Mouse (Mus musculus) liver, embryonic 11.5 days (tissue): Measurements from ENCODE around the gene Pou6f2. TPM values are rescaled to one million over a fixed set of nuclear protein-coding genes. Genes with fewer than 3 reads are reported as not detected.

Experiments used
- ATAC-seq: fragments of 200-750 bp; cut with Nextera tagmentation; replicated peaks from 2 replicates; pipeline ENCODE4 v1.8.0; 2017; ENCODE audit warnings: moderate number of reproducible peaks, mild to moderate bottlenecking, moderate TSS enrichment, moderate library complexity; ENCODE audit not compliant: low FRiP score
- DNase-seq: peaks from one replicate; pipeline ENCODE4 v3.0.0-alpha.2; 2017; ENCODE audit warnings: low spot score
- H3K27ac ChIP-seq: fragments of 300-500 bp; sonication (generic); 2 replicates; pipeline ENCODE4 v1.5.1; 2014; ENCODE audit warnings: mild to moderate bottlenecking, low read depth, low read length, control low read depth
- H3K27me3 ChIP-seq: fragments of 300-500 bp; sonication (generic); replicated peaks from 2 replicates; pipeline ENCODE4 v1.6.1; 2014; ENCODE audit warnings: low read length, mixed read lengths; ENCODE audit not compliant: control insufficient read depth, insufficient read depth
- H3K36me3 ChIP-seq: fragments of 300-500 bp; sonication (generic); 2 replicates; pipeline ENCODE4 v1.6.1; 2014; ENCODE audit warnings: mild to moderate bottlenecking, low read length, moderate library complexity, mixed read lengths; ENCODE audit not compliant: control insufficient read depth, insufficient read depth
- H3K4me1 ChIP-seq: fragments of 300-500 bp; sonication (generic); replicated peaks from 2 replicates; pipeline ENCODE4 v1.6.1; 2014; ENCODE audit warnings: low read length, mixed read lengths; ENCODE audit not compliant: control insufficient read depth, insufficient read depth
- H3K4me2 ChIP-seq: fragments of 300-500 bp; sonication (generic); 2 replicates; pipeline ENCODE4 v1.6.1; 2014; ENCODE audit warnings: mild to moderate bottlenecking, control low read depth, moderate library complexity
- H3K4me3 ChIP-seq: fragments of 300-500 bp; sonication (generic); 2 replicates; pipeline ENCODE4 v1.5.1; 2014; ENCODE audit warnings: low read depth, low read length, control low read depth
- H3K9ac ChIP-seq: fragments of 300-500 bp; sonication (generic); 2 replicates; pipeline ENCODE4 v1.6.1; 2014; ENCODE audit warnings: low read depth, low read length, control low read depth
- H3K9me3 ChIP-seq: fragments of 300-500 bp; sonication (generic); 2 replicates; pipeline ENCODE4 v1.6.1; 2016; ENCODE audit warnings: low read length, inconsistent platforms, mixed read lengths; ENCODE audit not compliant: control insufficient read depth
- WGBS: fragments of 180-500 bp; shearing (Covaris S2); extraction: QIAGEN DNeasy Blood & Tissue Kit; methylation state at CpG from one replicate; pipeline ENCODE4 v1.1.7; 2014; 5-methylcytosine and 5-hydroxymethylcytosine counted together
- polyA plus RNA-seq: library from polyadenylated mRNA; unstranded; fragments of >200 nt; fragmentation: Nextera tagmentation; extraction: Ambion mirVana; gene quantifications from 2 replicates; pipeline ENCODE4 v1.2.1, GENCODE M21; 2014

The Pou6f2 gene
- polyA plus RNA-seq, 1 experiment from 2014 or later, result 0.08 TPM

DNA sequence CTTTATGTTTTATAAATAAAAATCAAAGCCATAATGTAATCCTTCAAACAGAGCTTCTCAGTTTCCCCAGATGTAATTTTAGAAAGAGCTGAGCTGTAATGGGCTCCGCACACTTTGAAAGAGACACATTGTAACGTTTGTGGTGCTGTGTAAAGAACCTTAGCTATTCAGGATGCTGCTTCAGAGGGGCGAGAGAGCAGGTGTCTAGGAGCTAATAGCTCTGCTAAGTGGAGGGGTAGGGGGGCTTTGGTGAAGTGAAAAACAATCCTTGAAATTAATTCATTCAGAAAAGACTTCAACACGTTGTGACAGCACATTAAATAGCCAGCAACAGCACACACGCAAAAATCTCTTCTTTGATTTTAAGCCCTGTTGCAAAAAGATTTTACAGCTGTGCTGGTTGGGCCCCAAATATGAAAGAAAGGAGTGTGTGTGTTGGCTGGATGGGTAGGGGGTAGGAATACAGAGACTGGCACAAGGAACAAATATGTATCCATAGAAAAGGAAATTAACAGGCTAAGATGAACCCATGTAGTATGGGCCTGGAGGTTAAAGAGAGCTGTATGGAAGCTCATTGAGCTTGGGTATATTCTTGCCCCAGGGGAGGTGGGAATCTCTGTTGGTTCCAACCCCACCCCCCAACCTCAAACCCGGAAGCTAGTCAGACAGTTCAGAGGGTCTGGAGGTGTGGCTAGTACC is 73.4 kb downstream of the Pou6f2 start:
- no peak overlapping the region for H3K4me3 ChIP-seq
- no peak overlapping the region for H3K27ac ChIP-seq
- H3K36me3 ChIP-seq, result no peaks in the 10 kb centered on the region
- no peak for DNase-seq
- no peak for ATAC-seq
- no peak overlapping the region for H3K4me2 ChIP-seq
- H3K27me3 ChIP-seq, result no peaks in the 10 kb centered on the region
- 69% methylated on average over 6 of the region's 6 CpGs for WGBS
- H3K4me1 ChIP-seq, result no peaks in the 10 kb centered on the region
- no peak overlapping the region for H3K9ac ChIP-seq
- no peaks in the 10 kb centered on the region for H3K9me3 ChIP-seq

DNA sequence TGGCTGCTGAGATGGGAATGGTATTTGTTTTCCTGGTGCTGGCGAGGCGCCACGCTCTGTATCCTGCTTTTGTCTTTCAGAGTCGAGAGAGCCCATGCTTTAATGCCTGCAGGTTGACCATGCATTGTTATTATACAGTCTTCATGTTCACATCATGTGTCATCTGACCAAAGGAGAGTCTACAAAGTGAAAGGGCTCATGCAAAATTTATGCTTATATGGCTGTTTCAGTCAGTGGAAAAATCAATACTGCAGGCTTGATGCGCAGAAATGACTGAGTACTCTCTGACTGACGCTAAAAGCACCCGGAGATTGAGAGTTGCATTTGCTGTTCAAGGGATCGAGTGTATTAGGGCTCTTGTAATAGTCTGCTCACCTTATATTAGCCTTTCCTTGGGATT is 74.1 kb downstream of the Pou6f2 start:
- Histone ChIP-seq H3K9ac (no peak overlapping the region), H3K4me3 (no peak overlapping the region), H3K9me3 (no peaks in the 10 kb centered on the region), H3K27ac (no peak overlapping the region), H3K4me1 (no peaks in the 10 kb centered on the region), H3K27me3 (no peaks in the 10 kb centered on the region), H3K4me2 (no peak overlapping the region), H3K36me3 (no peaks in the 10 kb centered on the region)
- DNase-seq (no peak), ATAC-seq (no peak)
- WGBS, result 80% methylated on average over 8 of the region's 8 CpGs

DNA sequence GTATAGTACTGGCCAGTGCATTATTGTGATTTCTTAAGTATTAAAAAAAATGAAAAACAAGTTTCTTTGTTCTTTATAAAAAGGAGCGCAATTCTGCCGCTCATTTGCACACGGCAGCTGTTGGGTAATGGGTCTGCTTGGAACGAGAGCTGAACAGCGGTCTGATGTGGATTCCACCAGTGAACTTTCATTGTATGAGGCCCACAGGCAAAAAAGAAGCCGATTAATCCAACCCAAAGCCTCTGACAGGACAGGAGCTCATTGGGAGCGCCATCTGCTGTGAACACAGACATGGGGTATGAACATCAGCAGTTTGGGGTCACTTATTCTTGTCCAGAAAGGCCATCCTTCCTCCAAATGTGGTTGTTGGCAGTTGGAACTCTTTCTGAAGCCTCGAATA is 84.9 kb downstream of the Pou6f2 start:
- 84% methylated on average over 8 of the region's 8 CpGs for WGBS
- Histone ChIP-seq H3K9ac (no peak overlapping the region), H3K4me2 (no peak overlapping the region), H3K4me3 (no peak overlapping the region), H3K27ac (no peak overlapping the region), H3K27me3 (no peaks in the 10 kb centered on the region), H3K4me1 (no peaks in the 10 kb centered on the region), H3K9me3 (no peaks in the 10 kb centered on the region), H3K36me3 (no peaks in the 10 kb centered on the region)
- DNase-seq, result no peak
- no peak for ATAC-seq

DNA sequence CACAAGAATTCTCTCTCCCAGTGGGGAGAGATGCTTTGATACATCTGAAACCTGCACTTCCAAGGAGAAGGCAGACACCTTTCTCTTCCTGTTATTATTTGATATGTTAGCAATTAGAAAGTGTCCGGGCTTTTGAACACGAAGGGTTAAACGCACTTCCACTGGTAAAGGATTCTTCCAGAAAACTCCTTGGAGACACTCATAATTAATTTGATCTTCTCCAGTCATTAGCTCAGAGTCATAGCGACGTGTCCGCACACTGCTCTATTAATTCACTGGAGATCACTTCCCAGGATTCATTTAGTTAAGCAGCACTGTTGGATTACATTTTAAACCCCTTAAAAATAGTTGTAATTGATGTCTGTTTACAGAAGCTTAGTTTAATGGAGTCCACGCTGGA is 88.5 kb downstream of the Pou6f2 start:
- no peak for DNase-seq
- Histone ChIP-seq H3K4me2 (no peak overlapping the region), H3K4me3 (no peak overlapping the region), H3K36me3 (no peaks in the 10 kb centered on the region), H3K9me3 (no peaks in the 10 kb centered on the region), H3K27me3 (no peaks in the 10 kb centered on the region), H3K4me1 (no peaks in the 10 kb centered on the region), H3K27ac (no peak overlapping the region), H3K9ac (no peak overlapping the region)
- 78% methylated on average over 7 of the region's 7 CpGs for WGBS
- no peak for ATAC-seq

DNA sequence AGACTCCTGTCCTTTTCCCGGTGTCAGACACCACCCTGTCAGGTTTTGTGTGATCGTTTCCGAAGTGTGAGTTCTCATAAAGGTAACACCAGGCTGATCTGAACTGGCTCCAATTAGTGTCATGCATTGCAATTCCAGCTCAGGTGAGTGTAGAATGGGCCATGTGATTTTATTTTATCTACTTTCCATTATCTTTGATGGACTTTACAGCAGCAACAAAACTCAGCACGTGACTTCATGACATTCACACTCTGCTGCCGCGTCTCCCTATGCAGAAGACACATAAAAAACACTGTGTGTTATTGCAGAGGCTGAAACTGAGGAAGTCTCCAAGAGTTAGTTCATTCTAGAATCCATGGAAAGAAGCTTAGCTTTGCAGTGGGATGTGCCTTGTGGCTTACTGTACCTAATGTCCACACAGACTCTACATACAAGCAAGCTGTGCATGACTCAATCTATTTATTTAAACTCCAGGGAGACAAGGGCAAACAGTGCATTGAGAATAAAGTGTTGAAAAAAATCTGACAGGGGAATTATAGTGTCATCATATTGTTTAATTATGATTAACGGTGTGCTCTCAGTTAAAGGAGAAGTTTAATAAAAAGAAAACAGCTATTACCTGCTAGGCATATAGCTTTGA is 90.9 kb downstream of the Pou6f2 start:
- ATAC-seq (no peak), DNase-seq (no peak)
- Histone ChIP-seq H3K27me3 (no peaks in the 10 kb centered on the region), H3K9ac (no peak overlapping the region), H3K9me3 (no peaks in the 10 kb centered on the region), H3K4me1 (no peaks in the 10 kb centered on the region), H3K36me3 (no peaks in the 10 kb centered on the region), H3K4me2 (no peak overlapping the region), H3K27ac (no peak overlapping the region), H3K4me3 (no peak overlapping the region)
- 83% methylated on average over 7 of the region's 7 CpGs for WGBS

DNA sequence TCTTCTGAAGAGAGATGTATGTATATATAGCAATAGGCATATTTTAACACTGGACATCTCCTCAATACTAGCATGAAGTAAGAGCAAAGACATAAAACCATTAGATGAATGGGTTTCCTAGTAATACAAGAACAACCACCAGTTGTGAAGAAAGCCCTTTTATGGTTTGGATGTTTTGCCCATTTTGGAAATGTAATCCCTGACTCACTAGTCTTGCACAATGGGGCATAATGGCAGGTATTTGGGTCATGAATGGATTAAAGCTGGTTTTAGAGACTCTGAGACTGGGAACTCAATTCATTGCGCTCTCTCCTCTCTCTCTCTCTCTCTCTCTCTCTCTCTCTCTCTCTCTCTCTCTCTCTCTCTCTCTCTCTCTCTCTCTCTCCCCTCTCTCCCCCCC is 97.5 kb downstream of the Pou6f2 start:
- ATAC-seq (no peak), DNase-seq (no peak)
- WGBS, result 86% methylated on average over 1 of the region's 1 CpGs
- H3K9ac ChIP-seq, result no peak overlapping the region
- no peaks in the 10 kb centered on the region for H3K9me3 ChIP-seq
- H3K4me1 ChIP-seq, result no peaks in the 10 kb centered on the region
- no peak overlapping the region for H3K4me3 ChIP-seq
- no peak overlapping the region for H3K4me2 ChIP-seq
- no peaks in the 10 kb centered on the region for H3K36me3 ChIP-seq
- H3K27ac ChIP-seq, result no peak overlapping the region
- H3K27me3 ChIP-seq, result no peaks in the 10 kb centered on the region

DNA sequence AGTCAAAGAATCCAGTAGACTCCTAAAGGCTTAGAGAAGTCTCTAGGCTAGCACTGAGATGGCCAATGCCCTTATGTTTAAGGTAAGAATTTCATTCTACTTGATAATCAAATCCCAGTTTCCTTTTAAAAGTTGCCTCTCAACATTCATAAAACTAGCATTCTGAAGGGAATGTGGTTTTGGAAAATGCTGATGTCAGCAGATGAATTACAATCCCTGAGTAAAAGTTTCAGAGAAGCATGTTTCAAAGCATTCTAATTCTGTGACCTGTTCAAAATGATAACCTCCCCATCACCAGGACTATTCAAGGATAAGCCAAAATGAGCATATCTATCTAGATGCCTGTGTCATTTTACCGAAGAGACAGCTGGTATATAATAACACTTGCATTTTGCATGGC is 104.0 kb downstream of the Pou6f2 start:
- ATAC-seq, result no peak
- Histone ChIP-seq H3K9ac (no peak overlapping the region), H3K27ac (no peak overlapping the region), H3K27me3 (no peaks in the 10 kb centered on the region), H3K4me3 (no peak overlapping the region), H3K9me3 (no peaks in the 10 kb centered on the region), H3K4me1 (no peaks in the 10 kb centered on the region), H3K4me2 (no peak overlapping the region), H3K36me3 (no peaks in the 10 kb centered on the region)
- DNase-seq, result no peak
- 86% methylated on average over 1 of the region's 1 CpGs for WGBS

DNA sequence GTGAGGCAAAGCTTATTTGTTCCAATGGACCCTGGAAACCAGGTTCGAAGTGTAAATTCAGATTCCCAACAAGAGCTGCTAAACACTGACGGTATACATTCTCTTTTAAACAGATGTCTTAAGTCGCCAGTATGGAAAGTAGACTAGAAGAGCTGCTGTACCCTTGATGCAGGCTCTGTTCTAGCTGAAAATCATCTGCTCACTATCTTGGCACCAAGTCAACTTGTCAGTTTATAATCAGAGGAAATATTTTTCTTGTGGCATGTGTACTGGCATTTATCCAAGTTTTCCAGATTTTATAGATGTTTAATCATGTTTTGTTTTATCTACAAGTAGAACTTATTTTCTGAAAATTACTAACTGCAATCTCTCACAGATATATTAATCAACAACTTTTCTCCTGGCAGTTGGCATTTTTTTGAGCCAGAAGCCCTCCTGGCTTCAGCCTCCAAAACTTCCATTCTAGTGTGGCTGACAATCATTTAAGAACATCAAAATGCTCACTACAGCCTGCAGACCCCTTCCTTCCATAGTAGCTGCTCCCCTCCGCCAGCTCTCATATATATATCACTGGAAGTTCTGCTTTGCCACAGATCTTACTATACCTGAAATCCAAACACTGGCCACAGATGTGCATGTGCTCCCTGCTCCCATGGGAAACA is 107.1 kb downstream of the Pou6f2 start:
- no peak overlapping the region for H3K4me2 ChIP-seq
- H3K9me3 ChIP-seq, result no peaks in the 10 kb centered on the region
- WGBS, result 85% methylated on average over 4 of the region's 4 CpGs
- H3K4me3 ChIP-seq, result no peak overlapping the region
- ATAC-seq (no peak), DNase-seq (no peak)
- H3K27ac ChIP-seq, result no peak overlapping the region
- no peaks in the 10 kb centered on the region for H3K27me3 ChIP-seq
- H3K36me3 ChIP-seq, result no peaks in the 10 kb centered on the region
- no peak overlapping the region for H3K9ac ChIP-seq
- H3K4me1 ChIP-seq, result no peaks in the 10 kb centered on the region

DNA sequence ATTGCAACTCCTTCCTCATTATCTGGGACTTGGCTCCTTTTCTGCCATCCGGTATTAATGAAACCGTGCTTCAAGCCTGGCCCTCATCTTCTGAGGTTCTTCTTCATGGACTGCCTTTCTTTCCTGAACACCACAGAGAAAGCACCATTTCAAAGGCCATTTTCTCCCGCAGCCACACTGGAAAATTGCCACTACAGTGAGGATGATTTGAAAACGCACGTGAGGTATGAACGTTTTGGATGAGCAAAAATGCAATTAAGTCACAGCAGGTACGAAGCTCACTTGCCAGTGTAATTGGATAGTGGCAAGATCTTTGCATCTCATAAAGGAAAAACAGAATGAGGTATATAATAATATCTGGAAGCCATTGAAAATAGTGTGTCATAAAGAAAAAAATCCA is 110.0 kb downstream of the Pou6f2 start:
- DNase-seq, result no peak
- 82% methylated on average over 7 of the region's 7 CpGs for WGBS
- ATAC-seq, result no peak
- H3K4me2 ChIP-seq, result no peak overlapping the region
- H3K36me3 ChIP-seq, result no peaks in the 10 kb centered on the region
- no peaks in the 10 kb centered on the region for H3K9me3 ChIP-seq
- no peak overlapping the region for H3K4me3 ChIP-seq
- no peaks in the 10 kb centered on the region for H3K4me1 ChIP-seq
- no peak overlapping the region for H3K9ac ChIP-seq
- no peaks in the 10 kb centered on the region for H3K27me3 ChIP-seq
- no peak overlapping the region for H3K27ac ChIP-seq
